Mouse (Mus musculus) skeletal muscle tissue, postnatal 0 days (tissue): Measurements from ENCODE around the gene Tjp1. TPM values are rescaled to one million over a fixed set of nuclear protein-coding genes. Genes with fewer than 3 reads are reported as not detected.

ENCODE experiments used
- polyA plus RNA-seq: library from polyadenylated mRNA; unstranded; fragments of >200 nt; fragmentation: Nextera tagmentation; extraction: Ambion mirVana; gene quantifications from 2 replicates; pipeline ENCODE4 v1.2.1, GENCODE M21; 2015

Gene Tjp1
- 7.9 and 8.4 TPM in 2 replicates for polyA plus RNA-seq

GRCm38 (mm10) chr7:65527071-65528007 is at the start of gene Tjp1:
TSS of gene Tjp1 (minus strand) at chr7:65527781.

Other genes with a start within 250 kb of the Tjp1 start
- gene Tarsl2, start 117.1 kb upstream of the Tjp1 start, polyA plus RNA-seq = 22.4 and 23.5 TPM in 2 replicates
- gene Tm2d3, start 163.4 kb upstream of the Tjp1 start, polyA plus RNA-seq = 35.1 and 37.4 TPM in 2 replicates